Mouse (Mus musculus) Patski (cell line): ENCODE measurements at regions not wholly inside any gene's neighbourhood (a gene's known extent, or its start where the extent isn't known, plus 50 kb on each side); places are given as distances from the start of the nearest gene placed in this dataset.
A peak's percentile ranks its signal among the peaks of the same experiment; 100 is the strongest.

Experiments
- ATAC-seq: fragments of 100-300 bp; one replicate; pipeline ENCODE4 v1.8.0; 2021
- CTCF ChIA-PET: fragments of 350-600 bp; sonication (Branson Sonifier 250); formaldehyde crosslinking; loops from one replicate; lab custom pipeline; 2022; ENCODE audit warnings: inconsistent platforms; lab: Charles Lee
- POLR2A ChIA-PET: fragments of 350-600 bp; sonication (Branson Sonifier 250); formaldehyde crosslinking; loops from one replicate; lab custom pipeline; 2022; ENCODE audit warnings: antibody characterized with exemption, inconsistent platforms; lab: Charles Lee
- DNase-seq: peaks from one replicate; pipeline ENCODE4 v3.0.0-alpha.2; 2011; ENCODE audit warnings: low read depth, low spot score
- H3K27me3 ChIP-seq: fragments of 371-371 bp; one replicate; pipeline ENCODE4 v1.5.1; 2021
- CTCF ChIP-seq: fragments of 100-300 bp; IDR thresholded peaks from one replicate; pipeline ENCODE4 v1.5.1; 2021
- in situ Hi-C: fragments of 300-500 bp; cut with MboI; formaldehyde crosslinking; loops from 3 replicates; pipeline ENCODE4 v1.11.1; 2018; ENCODE audit warnings: low pct_unique_long_range_greater_than_20kb, mixed read lengths

GRCm38 (mm10) chr8:8220395-8221031, 440.5 kb downstream of the Efnb2 start:
- TF ChIP-seq CTCF = no peak
- H3K27me3 ChIP-seq = no peaks in the 10 kb centered on the region
- CTCF ChIA-PET = interaction anchor here (1.2 to 1.5 kb wide), 2 partner anchors 9 to 41 kb away, joined by 4 read pairs; no protein-coding TSS in a partner anchor
- ATAC-seq (no peak), DNase-seq (no peak)
- POLR2A ChIA-PET = no interaction called here
- in situ Hi-C loops = no loop called here

GRCm38 (mm10) chr8:8219701-8220394, 441.2 kb downstream of the Efnb2 start:
- no peak for ATAC-seq
- TF ChIP-seq CTCF = no peak
- ChIA-PET POLR2A (no interaction called here), CTCF (interaction anchor here (1.5 kb wide), 1 partner anchor 9 kb away, joined by 4 read pairs; no protein-coding TSS in a partner anchor)
- H3K27me3 ChIP-seq = no peaks in the 10 kb centered on the region
- DNase-seq = no peak
- in situ Hi-C loops = no loop called here

- in situ Hi-C loops = no loop called here
- ATAC-seq (no peak), DNase-seq (no peak)
- no peak for TF ChIP-seq CTCF
- no peaks in the 10 kb centered on the region for H3K27me3 ChIP-seq
- POLR2A ChIA-PET = no interaction called here
- CTCF ChIA-PET = no interaction called here
Measured at GRCm38 (mm10) chr8:8193036-8193435, 468.0 kb downstream of the Efnb2 start.

- no peak for DNase-seq
- ATAC-seq = no peak
- no peak for TF ChIP-seq CTCF
- ChIA-PET CTCF (no interaction called here), POLR2A (no interaction called here)
- no peaks in the 10 kb centered on the region for H3K27me3 ChIP-seq
- in situ Hi-C loops = no loop called here
Measured at GRCm38 (mm10) chr8:8186046-8186445, 475.0 kb downstream of the Efnb2 start.

GRCm38 (mm10) chr8:8183233-8183622, 477.8 kb downstream of the Efnb2 start:
- no peak for TF ChIP-seq CTCF
- peak; percentile 93 for ATAC-seq
- POLR2A ChIA-PET = no interaction called here
- no peaks in the 10 kb centered on the region for H3K27me3 ChIP-seq
- CTCF ChIA-PET = no interaction called here
- in situ Hi-C loops = no loop called here
- no peak for DNase-seq

- H3K27me3 ChIP-seq = no peaks in the 10 kb centered on the region
- TF ChIP-seq CTCF = no peak
- ChIA-PET CTCF (interaction anchor here (0.9 kb wide), 1 partner anchor 33 kb away, joined by 3 read pairs; no protein-coding TSS in a partner anchor), POLR2A (no interaction called here)
- in situ Hi-C loops = no loop called here
- DNase-seq (no peak), ATAC-seq (no peak)
Measured at GRCm38 (mm10) chr8:8182616-8183232, 478.3 kb downstream of the Efnb2 start.

- in situ Hi-C loops = no loop called here
- TF ChIP-seq CTCF = no peak
- DNase-seq (no peak), ATAC-seq (no peak)
- CTCF ChIA-PET = interaction anchor here (0.9 kb wide), 1 partner anchor 33 kb away, joined by 3 read pairs; no protein-coding TSS in a partner anchor
- POLR2A ChIA-PET = no interaction called here
- H3K27me3 ChIP-seq = no peaks in the 10 kb centered on the region
Measured at GRCm38 (mm10) chr8:8182108-8182507, 478.9 kb downstream of the Efnb2 start.

- ATAC-seq = no peak
- H3K27me3 ChIP-seq = no peaks in the 10 kb centered on the region
- ChIA-PET POLR2A (no interaction called here), CTCF (no interaction called here)
- TF ChIP-seq CTCF = no peak
- no peak for DNase-seq
- in situ Hi-C loops = no loop called here
Measured at GRCm38 (mm10) chr8:8174286-8174685, 486.8 kb downstream of the Efnb2 start.

- no peak for TF ChIP-seq CTCF
- ChIA-PET POLR2A (interaction anchor here (0.5 kb wide), 1 partner anchor 280 kb away, joined by 3 read pairs; no protein-coding TSS in a partner anchor), CTCF (no interaction called here)
- DNase-seq = no peak
- no peaks in the 10 kb centered on the region for H3K27me3 ChIP-seq
- no peak for ATAC-seq
- in situ Hi-C loops = no loop called here
Measured at GRCm38 (mm10) chr8:8168674-8169073, 492.4 kb downstream of the Efnb2 start.

- ATAC-seq = no peak
Measured at GRCm38 (mm10) chr8:8168250-8168649, 492.8 kb downstream of the Efnb2 start.

GRCm38 (mm10) chr8:8147527-8147926, 513.5 kb downstream of the Efnb2 start:
- peak; percentile 47 for TF ChIP-seq CTCF
- ChIA-PET CTCF (no interaction called here), POLR2A (no interaction called here)
- no peak for DNase-seq
- in situ Hi-C loops = no loop called here
- no peak for ATAC-seq
- no peaks in the 10 kb centered on the region for H3K27me3 ChIP-seq

More at GRCm38 (mm10) chr8:8168250-8168649, 492.8 kb downstream of the Efnb2 start:
- in situ Hi-C loops = no loop called here
- no peak for TF ChIP-seq CTCF
- DNase-seq = no peak
- ChIA-PET POLR2A (no interaction called here), CTCF (no interaction called here)
- no peaks in the 10 kb centered on the region for H3K27me3 ChIP-seq
